19 mouse cellular contexts compared by ENCODE assay signal in the genomic region with DNA sequence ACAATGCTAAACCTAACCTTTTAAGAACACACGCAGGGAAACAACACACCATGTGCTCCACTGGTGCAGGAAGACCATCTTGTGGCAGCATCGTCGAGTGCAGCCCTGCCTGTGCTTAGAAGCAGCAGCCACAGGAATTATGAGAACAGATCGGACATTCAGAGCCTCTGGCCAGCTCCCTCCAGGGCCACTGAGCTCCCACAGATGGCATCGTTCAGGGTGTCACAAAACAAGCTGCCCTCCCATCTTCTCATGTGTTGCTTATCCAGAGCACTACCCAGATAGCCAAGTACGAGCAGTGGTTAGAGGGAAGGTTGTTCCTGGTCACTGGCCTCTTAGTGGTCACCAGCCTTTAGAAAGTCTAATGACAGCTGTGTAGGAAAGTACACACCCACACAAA.
"Had no signal": no experiment of that assay in that cellular context is flagged by ENCODE, and none has a peak within 500 bp of the region (broad histone marks: within the 10 kb centered on the region; RNA-seq: fewer than 3 reads in every experiment).

No protein-coding gene starts in this region.

- H3K27ac ChIP-seq: kidney, postnatal 0 days; layer of hippocampus, adult 2 months; left cerebral cortex, adult 2 months; limb, embryonic 12.5 days; limb, embryonic 15.5 days; liver, embryonic 14.5 days; macrophage; midbrain, embryonic 12.5 days; midbrain, embryonic 15.5 days; neural tube, embryonic 13.5 days had no signal

- H3K9me3 ChIP-seq: limb, embryonic 12.5 days; limb, embryonic 15.5 days; midbrain, embryonic 12.5 days; midbrain, embryonic 15.5 days; neural tube, embryonic 13.5 days had no signal

- H3K4me3 ChIP-seq: layer of hippocampus, adult 2 months; left cerebral cortex, adult 2 months; limb, embryonic 12.5 days; limb, embryonic 15.5 days; midbrain, embryonic 12.5 days; midbrain, embryonic 15.5 days; neural tube, embryonic 13.5 days had no signal

- DNase-seq: kidney, postnatal 25 days; layer of hippocampus, adult 9-11 months; left cerebral cortex, postnatal 4 days; liver, postnatal 0 days; lung, embryonic 14.5 days; thymus, adult 18-20 months; thymus, postnatal 36 days had no signal

- H3K27me3 ChIP-seq: limb, embryonic 12.5 days; limb, embryonic 15.5 days; midbrain, embryonic 12.5 days; midbrain, embryonic 15.5 days; neural tube, embryonic 13.5 days had no signal

- H3K4me2 ChIP-seq: limb, embryonic 12.5 days; limb, embryonic 15.5 days; liver, embryonic 11.5 days; lung, embryonic 14.5 days; midbrain, embryonic 12.5 days; midbrain, embryonic 15.5 days; neural tube, embryonic 13.5 days had no signal

- ATAC-seq: liver, postnatal 0 days; lung, postnatal 0 days; midbrain, embryonic 15.5 days had no signal

- H3K4me1 ChIP-seq: limb, embryonic 12.5 days; limb, embryonic 15.5 days; midbrain, embryonic 15.5 days; neural tube, embryonic 13.5 days had no signal

- H3K9ac ChIP-seq: limb, embryonic 12.5 days; limb, embryonic 15.5 days; liver, embryonic 14.5 days; liver, postnatal 0 days; lung, embryonic 14.5 days; midbrain, embryonic 12.5 days; midbrain, embryonic 15.5 days; neural tube, embryonic 13.5 days had no signal
